Mouse (Mus musculus) bone marrow, adult 2 months (tissue): ENCODE measurements around the gene Snrnp40.

Experiments used
- CTCF ChIP-seq: fragments of 200-500 bp; IDR thresholded peaks from 2 replicates; pipeline ENCODE4 v1.5.1; 2011; ENCODE audit warnings: low read length, control low read depth; ENCODE audit not compliant: control insufficient read depth, insufficient read depth
- POLR2A ChIP-seq: fragments of 200-500 bp; IDR thresholded peaks from 2 replicates; pipeline ENCODE4 v1.6.1; 2011; ENCODE audit warnings: low read depth, mild to moderate bottlenecking, control low read depth, low read length, borderline replicate concordance; ENCODE audit not compliant: control insufficient read depth

DNA sequence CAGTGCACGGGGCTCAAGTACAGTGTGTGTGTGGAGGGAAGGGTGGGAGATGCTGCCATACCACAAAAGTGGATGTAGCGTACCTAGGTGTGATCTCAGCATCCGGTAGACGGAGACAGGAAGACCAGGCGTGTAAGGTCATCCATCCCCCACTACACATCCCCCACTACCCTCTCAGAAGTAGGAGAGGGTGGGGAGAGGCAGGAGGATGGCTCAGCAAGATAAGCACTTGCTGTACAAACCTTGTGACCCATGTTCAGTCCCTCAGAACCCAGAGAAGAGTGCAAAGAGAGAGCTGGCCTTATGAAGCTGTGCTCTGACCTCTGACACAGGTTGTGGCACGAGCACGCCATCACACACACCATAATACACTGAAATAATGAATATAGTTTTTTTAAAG is 38.3 kb upstream of the Snrnp40 start:
- TF ChIP-seq CTCF (no peak), POLR2A (no peak)
